Mouse (Mus musculus) ES-E14 (cell line): Measurements from ENCODE around the gene Cse1l.

Source experiments
- HCFC1 ChIP-seq: IDR thresholded peaks from 2 replicates; pipeline ENCODE4 v1.6.1; 2012; ENCODE audit warnings: low read length, inconsistent platforms, borderline replicate concordance; ENCODE audit not compliant: insufficient read depth
- ZNF384 ChIP-seq: IDR thresholded peaks from 2 replicates; pipeline ENCODE4 v1.6.1; 2012; ENCODE audit warnings: low read depth, low read length, inconsistent platforms

DNA sequence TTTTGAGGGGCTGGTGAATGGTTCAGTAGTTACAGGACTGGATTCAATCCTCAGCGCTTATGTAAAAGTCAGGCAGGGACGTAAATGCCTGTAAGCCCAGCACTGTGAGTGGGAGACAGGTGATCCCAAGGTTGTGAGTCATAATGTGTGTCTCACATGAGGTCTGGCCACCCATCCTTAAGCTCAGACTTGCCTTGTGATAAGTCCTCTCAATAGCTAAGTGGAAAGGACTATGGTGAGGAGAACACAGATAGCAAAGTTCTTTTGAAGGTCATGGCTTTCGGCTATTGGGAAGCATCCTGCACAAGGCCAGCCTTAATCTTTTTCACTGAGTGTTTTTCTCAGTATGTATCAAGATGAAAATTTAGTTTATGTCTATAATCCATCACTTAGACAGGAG is 3.9 kb downstream of the Cse1l start:
- TF ChIP-seq ZNF384 = no peak
- TF ChIP-seq HCFC1 = no peak
